In genomic region chr8:128155604-128156003, GRCm38 (mm10) we compare ENCODE assay signal across 21 mouse cellular contexts.
"Had no signal": no experiment of that assay in that cellular context is flagged by ENCODE, and none has a peak within 500 bp of the region (broad histone marks: within the 10 kb centered on the region; RNA-seq: fewer than 3 reads in every experiment).

No protein-coding gene starts in this region.

- H3K4me1 ChIP-seq: liver, embryonic 12.5 days; liver, embryonic 15.5 days; lung, embryonic 15.5 days; megakaryocyte, embryonic 14.5 days; midbrain, embryonic 13.5 days had no signal

- H3K9ac ChIP-seq: limb, embryonic 13.5 days; liver, embryonic 12.5 days; liver, embryonic 15.5 days; lung, embryonic 15.5 days; midbrain, embryonic 13.5 days had no signal

- H3K27ac ChIP-seq: layer of hippocampus, adult 2 months; limb, embryonic 13.5 days; liver, embryonic 12.5 days; liver, embryonic 15.5 days; lung, embryonic 15.5 days; midbrain, embryonic 10.5 days; midbrain, embryonic 13.5 days; stomach, postnatal 0 days had no signal

- ATAC-seq: liver, embryonic 12.5 days; midbrain, embryonic 13.5 days; midbrain, embryonic 16.5 days had no signal

- H3K36me3 ChIP-seq: limb, embryonic 10.5 days; limb, embryonic 13.5 days; liver, embryonic 12.5 days; liver, embryonic 15.5 days; lung, embryonic 15.5 days; midbrain, embryonic 10.5 days; midbrain, embryonic 13.5 days had no signal

- H3K27me3 ChIP-seq: limb, embryonic 13.5 days; liver, embryonic 12.5 days; liver, embryonic 15.5 days; lung, embryonic 15.5 days; midbrain, embryonic 13.5 days had no signal

- H3K4me2 ChIP-seq: limb, embryonic 13.5 days; liver, embryonic 12.5 days; liver, embryonic 15.5 days; lung, embryonic 15.5 days; midbrain, embryonic 13.5 days had no signal

- H3K4me3 ChIP-seq: layer of hippocampus, adult 2 months; limb, embryonic 10.5 days; limb, embryonic 13.5 days; liver, embryonic 12.5 days; liver, embryonic 15.5 days; lung, embryonic 15.5 days; megakaryocyte, embryonic 14.5 days; midbrain, embryonic 10.5 days; midbrain, embryonic 13.5 days had no signal

- H3K9me3 ChIP-seq: limb, embryonic 10.5 days; limb, embryonic 13.5 days; liver, embryonic 12.5 days; liver, embryonic 15.5 days; lung, embryonic 15.5 days; megakaryocyte, embryonic 14.5 days; midbrain, embryonic 10.5 days; midbrain, embryonic 13.5 days had no signal

- DNase-seq: kidney, postnatal 14 days; layer of hippocampus, adult 9-11 months; liver; lung, adult 18-20 months; lung, postnatal 10 days; lung, postnatal 36 days; right cerebral cortex, postnatal 4 days; thymus, adult 2 months; thymus, postnatal 14 days; thymus, postnatal 4 days had no signal
